Mouse (Mus musculus) ovary, postnatal 10 days (tissue): ENCODE results near the gene Pitpna.
"Not testable (repeated sequence)": the region's sequence is repeated elsewhere in the genome, so short reads cannot be mapped to it uniquely, and the experiment has no call there.

Source experiments
- DNase-seq: peaks from one replicate; pipeline ENCODE4 v3.0.0; 2022; ENCODE audit warnings: low spot score

Gene Pitpna

GRCm38 (mm10) chr11:75587493-75588284 is at the start of gene Pitpna:
Gene Pitpna, plus strand, starts transcription at chr11:75588097.
- DNase-seq = peak; percentile 86

GRCm38 (mm10) chr11:75538184-75538969 is 49.5 kb upstream of the Pitpna start:
- DNase-seq = no peak

- DNase-seq = no peak
Observed at GRCm38 (mm10) chr11:75538970-75539299, 49.0 kb upstream of the Pitpna start.

GRCm38 (mm10) chr11:75540209-75540608 is 47.7 kb upstream of the Pitpna start:
- DNase-seq = no peak

GRCm38 (mm10) chr11:75540710-75541581 is 47.0 kb upstream of the Pitpna start:
- DNase-seq = no peak

- no peak for DNase-seq
Observed at GRCm38 (mm10) chr11:75544713-75545112, 43.2 kb upstream of the Pitpna start.

GRCm38 (mm10) chr11:75546057-75546456 is 41.8 kb upstream of the Pitpna start:
- no peak for DNase-seq

- no peak for DNase-seq
Observed at GRCm38 (mm10) chr11:75549658-75550111, 38.2 kb upstream of the Pitpna start.

- DNase-seq = no peak
Observed at GRCm38 (mm10) chr11:75550200-75550946, 37.5 kb upstream of the Pitpna start.

- no peak for DNase-seq
Observed at GRCm38 (mm10) chr11:75551321-75551720, 36.6 kb upstream of the Pitpna start.

- DNase-seq = no peak
Observed at GRCm38 (mm10) chr11:75551961-75552441, 35.9 kb upstream of the Pitpna start.

- no peak for DNase-seq
Observed at GRCm38 (mm10) chr11:75552906-75553482, 34.9 kb upstream of the Pitpna start.

GRCm38 (mm10) chr11:75556006-75556405 is 31.9 kb upstream of the Pitpna start:
- not testable (repeated sequence) for DNase-seq

GRCm38 (mm10) chr11:75557142-75557541 is 30.8 kb upstream of the Pitpna start:
- DNase-seq = no peak

GRCm38 (mm10) chr11:75558101-75558500 is 29.8 kb upstream of the Pitpna start:
- DNase-seq = no peak

- DNase-seq = no peak
Observed at GRCm38 (mm10) chr11:75559870-75560504, 27.9 kb upstream of the Pitpna start.

- no peak for DNase-seq
Observed at GRCm38 (mm10) chr11:75560530-75561409, 27.1 kb upstream of the Pitpna start.

GRCm38 (mm10) chr11:75561410-75561791 is 26.5 kb upstream of the Pitpna start:
- DNase-seq = no peak

- DNase-seq = no peak
Observed at GRCm38 (mm10) chr11:75562840-75563239, 25.1 kb upstream of the Pitpna start.
